In the genomic region with DNA sequence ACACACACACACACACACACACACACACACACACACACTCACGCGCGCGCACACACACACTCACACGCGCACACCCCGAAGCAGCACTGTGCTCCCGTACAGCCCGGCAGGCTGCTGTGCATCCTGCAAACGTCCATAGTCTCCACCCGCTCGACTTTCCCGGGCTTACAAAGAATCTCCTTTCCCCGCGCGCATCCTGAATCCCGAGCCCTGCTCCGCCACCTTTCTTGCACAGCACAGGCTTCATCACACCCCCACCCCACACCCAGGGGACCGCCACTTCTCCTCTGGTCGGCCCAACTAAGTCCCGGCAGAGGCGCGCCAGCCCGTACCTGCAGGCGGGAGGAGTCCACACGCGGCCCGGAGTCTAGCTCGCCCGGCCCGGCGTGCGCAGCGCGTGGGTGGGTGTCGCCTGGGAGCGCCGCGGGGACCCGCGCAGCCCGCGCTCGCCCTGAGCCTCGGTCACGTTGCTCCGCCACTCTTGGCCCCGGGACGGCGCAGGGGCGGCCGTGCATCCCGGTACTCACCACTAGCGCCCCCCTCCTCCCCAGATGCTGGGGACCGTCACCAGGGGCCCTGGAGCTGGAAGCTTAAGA, we compare ENCODE assay signal across 8 mouse cellular contexts.
DNase-seq lines count a peak whose midpoint lies in the region; ATAC-seq and TF ChIP-seq lines count a peak whose summit lies in the region.

No protein-coding gene starts in this region.

- peak overlapping the region; percentile 35 for H3K27ac ChIP-seq in embryonic fibroblast, embryonic 13.5 days (ENCODE audit: insufficient read depth, low read length)
- peak overlapping the region; percentile 73 to 86 for H3K27ac ChIP-seq in heart, embryonic 14.5 days (replicated peaks in 1 of 2; ENCODE audit: control insufficient read depth in 1 of 2, insufficient read depth in 1 of 2, low read depth in 2 of 2, low read length in 2 of 2)
- peak overlapping the region; percentile 77 for H3K27ac ChIP-seq in liver, embryonic 16.5 days (ENCODE audit: low read length)

- peak overlapping the region; percentile 83 for H3K9ac ChIP-seq in heart, embryonic 14.5 days (ENCODE audit: low read length)
- H3K9ac ChIP-seq in liver, embryonic 16.5 days (ENCODE audit: low read depth, low read length): peak overlapping the region; percentile 43

- H3K4me2 ChIP-seq in heart, embryonic 14.5 days (ENCODE audit: low read length): peak overlapping the region; percentile 96
- H3K4me2 ChIP-seq in liver, embryonic 16.5 days (ENCODE audit: low read depth, low read length): peak overlapping the region; percentile 52

- H3K9me3 ChIP-seq in heart, embryonic 14.5 days (ENCODE audit: control insufficient read depth, low read length): no peaks in the 10 kb centered on the region
- no peaks in the 10 kb centered on the region for H3K9me3 ChIP-seq in liver, embryonic 16.5 days (replicated peaks; ENCODE audit: control insufficient read depth, low read length)

- H3K4me1 ChIP-seq in embryonic fibroblast, embryonic 13.5 days (ENCODE audit: control insufficient read depth, insufficient read depth, low read length): no peaks in the 10 kb centered on the region
- no peaks in the 10 kb centered on the region for H3K4me1 ChIP-seq in heart, embryonic 14.5 days (ENCODE audit: control insufficient read depth in 2 of 2, insufficient read depth in 2 of 2, low read length in 2 of 2)
- H3K4me1 ChIP-seq in liver, embryonic 16.5 days (ENCODE audit: control insufficient read depth, low read depth, low read length): no peaks in the 10 kb centered on the region

- TF ChIP-seq POLR2A in embryonic fibroblast, embryonic 13.5 days (IDR thresholded peaks at IDR 0.05; ENCODE audit: low read depth, low read length): no peak

- TF ChIP-seq CTCF in embryonic fibroblast, embryonic 13.5 days (IDR thresholded peaks at IDR 0.05; ENCODE audit: borderline replicate concordance, insufficient read depth, low read length): no peak

- no peaks in the 10 kb centered on the region for H3K36me3 ChIP-seq in heart, embryonic 14.5 days (ENCODE audit: control insufficient read depth, insufficient read depth, low read length)
- no peaks in the 10 kb centered on the region for H3K36me3 ChIP-seq in liver, embryonic 16.5 days (ENCODE audit: control insufficient read depth, insufficient read depth)

- H3K27me3 ChIP-seq in heart, embryonic 14.5 days (ENCODE audit: control insufficient read depth, insufficient read depth, low read length): no peaks in the 10 kb centered on the region
- peaks cover 19% of the 10 kb centered on the region for H3K27me3 ChIP-seq in liver, embryonic 16.5 days (ENCODE audit: control insufficient read depth, insufficient read depth, low read depth, low read length)

- peak; percentile 64 for ATAC-seq in heart, embryonic 14.5 days (ENCODE audit: insufficient number of reproducible peaks, insufficient read depth, low FRiP score, low read depth)
- ATAC-seq in liver, embryonic 16.5 days (ENCODE audit: low read depth): peak; percentile 58
- no peak for ATAC-seq in inflammation-experienced regulatory T-cells, adult 6 months

- under 1% methylated on average over 55 of the region's 55 CpGs for WGBS in heart, embryonic 14.5 days
- WGBS in liver, embryonic 16.5 days (ENCODE audit: insufficient replicate concordance): under 1% methylated on average over 45 of the region's 55 CpGs

- DNase-seq in MN1 (ENCODE audit: low spot score): peak; percentile 86
- peak; percentile 59 for DNase-seq in adrenal gland, postnatal 36 days
- peak; percentile 32 to 55 for DNase-seq in layer of hippocampus, adult 18-20 months (ENCODE audit: low spot score in 2 of 2)
- DNase-seq in right cerebral cortex, postnatal 14 days: peak; percentile 59

- peak overlapping the region; percentile 71 for H3K4me3 ChIP-seq in embryonic fibroblast, embryonic 13.5 days (ENCODE audit: insufficient read depth, low read length)
- peak overlapping the region; percentile 82 to 88 for H3K4me3 ChIP-seq in heart, embryonic 14.5 days (ENCODE audit: control insufficient read depth in 1 of 2, insufficient read depth in 1 of 2, low read depth in 1 of 2, low read length in 2 of 2)
- H3K4me3 ChIP-seq in liver, embryonic 16.5 days (ENCODE audit: low read depth, low read length): peak overlapping the region; percentile 61
